Mouse (Mus musculus): Measurements from ENCODE around the gene Unc79.

DNA sequence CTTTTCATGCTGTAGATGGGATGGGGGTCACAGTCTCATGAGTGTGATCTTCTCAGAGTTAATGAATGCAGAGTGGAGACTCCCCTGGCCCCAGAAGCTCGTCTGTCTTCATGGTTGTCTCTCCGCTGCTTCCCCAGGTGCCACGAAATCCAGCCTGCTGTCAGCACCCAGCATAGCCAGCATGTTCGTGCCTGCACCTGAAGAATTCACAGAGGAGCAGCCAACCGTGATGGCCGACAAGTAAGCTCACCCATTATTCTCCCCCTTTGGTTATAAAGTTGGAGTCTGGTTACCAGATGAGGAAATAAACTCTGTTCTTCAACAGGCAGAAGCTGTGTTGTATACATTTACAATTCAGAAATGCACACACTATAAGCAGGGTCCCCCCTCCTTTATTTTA lies 182.8 kb downstream of the Unc79 start:
- TF ChIP-seq CTCF (IDR thresholded peaks at IDR 0.05; ENCODE audit: insufficient read depth, low read length) (no peak), POLR2A (IDR thresholded peaks at IDR 0.05; ENCODE audit: borderline replicate concordance, extremely low read depth, low read depth, low read length) (no peak)

Measured in lung, adult 2 months (tissue).